Comparison of ENCODE assay signal across 19 mouse cellular contexts in genomic region chr4:144905128-144905527, GRCm38 (mm10). TPM values are rescaled to one million over a fixed set of nuclear protein-coding genes. Genes with fewer than 3 reads are reported as not detected.
DNase-seq lines count a peak whose midpoint lies in the region; ATAC-seq and TF ChIP-seq lines count a peak whose summit lies in the region.
"Had no signal": no experiment of that assay in that cellular context is flagged by ENCODE, and none has a peak within 500 bp of the region (broad histone marks: within the 10 kb centered on the region; RNA-seq: fewer than 3 reads in every experiment).

No protein-coding gene starts in this region.

- ATAC-seq in heart, embryonic 16.5 days (replicated peaks; ENCODE audit: extremely low read depth, insufficient read depth, low FRiP score) = peak; percentile 10; the same call in 1 of the 2 replicates
- ATAC-seq in liver, embryonic 11.5 days (replicated peaks; ENCODE audit: low FRiP score) = no peak
- ATAC-seq in liver, embryonic 12.5 days = no peak
- no peak for ATAC-seq in liver, postnatal 0 days
- ATAC-seq in forebrain, embryonic 14.5 days = no peak
- ATAC-seq: activated CD4-positive, CD25-positive, alpha-beta regulatory T cell, adult 4 months; hindbrain, postnatal 0 days; midbrain, embryonic 13.5 days had no signal

- DNase-seq in heart, embryonic 10.5 days (ENCODE audit: low spot score) = no peak
- DNase-seq in liver, embryonic 11.5 days (ENCODE audit: low spot score) = no peak
- peak; percentile 35 for DNase-seq in ZHBTc4 (ENCODE audit: low read depth, low spot score)
- DNase-seq in liver, postnatal 0 days = no peak
- no peak for DNase-seq in right cerebral cortex, postnatal 4 days
- DNase-seq in forebrain, embryonic 14.5 days (ENCODE audit: low spot score) = no peak
- DNase-seq: adrenal gland, postnatal 25 days; cerebellum, adult 2 months; gastrocnemius, postnatal 10 days; lung, adult 2 months; right cerebral cortex, adult 18-20 months; thymus, postnatal 14 days had no signal

- TF ChIP-seq EP300 in liver, postnatal 0 days (IDR thresholded peaks at IDR 0.05; ENCODE audit: low read depth) = no peak

- H3K4me3 ChIP-seq in heart, embryonic 16.5 days (ENCODE audit: low read length) = no peak overlapping the region
- H3K4me3 ChIP-seq in heart, embryonic 10.5 days = no peak overlapping the region
- no peak overlapping the region for H3K4me3 ChIP-seq in liver, embryonic 11.5 days (ENCODE audit: low read depth, low read length)
- no peak overlapping the region for H3K4me3 ChIP-seq in liver, embryonic 12.5 days
- H3K4me3 ChIP-seq in liver, postnatal 0 days (ENCODE audit: low read depth, low read length) = no peak overlapping the region
- H3K4me3 ChIP-seq in forebrain, embryonic 14.5 days (ENCODE audit: low read depth, low read length) = no peak overlapping the region
- H3K4me3 ChIP-seq: embryonic facial prominence, embryonic 10.5 days; midbrain, embryonic 13.5 days; neural tube, embryonic 13.5 days had no signal

- no peak overlapping the region for H3K27ac ChIP-seq in heart, embryonic 16.5 days (ENCODE audit: low read length)
- H3K27ac ChIP-seq in heart, embryonic 10.5 days = no peak overlapping the region
- 0 out of 2 replicates have a peak overlapping the region, but pooled peaks have one; percentile 6 for H3K27ac ChIP-seq in liver, embryonic 11.5 days (ENCODE audit: low read depth, low read length)
- no peak overlapping the region for H3K27ac ChIP-seq in liver, embryonic 12.5 days
- H3K27ac ChIP-seq in liver, postnatal 0 days (ENCODE audit: low read depth) = peak overlapping the region; percentile 56
- H3K27ac ChIP-seq in forebrain, embryonic 14.5 days (ENCODE audit: low read depth, low read length) = no peak overlapping the region
- H3K27ac ChIP-seq: embryonic facial prominence, embryonic 10.5 days; hindbrain, postnatal 0 days; midbrain, embryonic 13.5 days; neural tube, embryonic 13.5 days had no signal

- H3K4me2 ChIP-seq in heart, embryonic 16.5 days (ENCODE audit: low read depth, low read length) = no peak overlapping the region
- H3K4me2 ChIP-seq in liver, embryonic 11.5 days = no peak overlapping the region
- no peak overlapping the region for H3K4me2 ChIP-seq in liver, embryonic 12.5 days
- no peak overlapping the region for H3K4me2 ChIP-seq in liver, postnatal 0 days (ENCODE audit: low read depth, low read length)
- no peak overlapping the region for H3K4me2 ChIP-seq in forebrain, embryonic 14.5 days (ENCODE audit: low read length)
- H3K4me2 ChIP-seq: midbrain, embryonic 13.5 days; neural tube, embryonic 13.5 days had no signal

- H3K4me1 ChIP-seq in heart, embryonic 16.5 days (ENCODE audit: control insufficient read depth, insufficient read depth, low read length) = peaks cover 32% of the 10 kb centered on the region
- peaks cover 37% of the 10 kb centered on the region for H3K4me1 ChIP-seq in heart, embryonic 10.5 days
- peaks cover 66% of the 10 kb centered on the region for H3K4me1 ChIP-seq in liver, embryonic 11.5 days (replicated peaks; ENCODE audit: control insufficient read depth, insufficient read depth, low read length)
- H3K4me1 ChIP-seq in liver, embryonic 12.5 days = peaks cover 89% of the 10 kb centered on the region
- peaks cover 89% of the 10 kb centered on the region for H3K4me1 ChIP-seq in liver, postnatal 0 days (ENCODE audit: insufficient read depth)
- no peaks in the 10 kb centered on the region for H3K4me1 ChIP-seq in forebrain, embryonic 14.5 days (ENCODE audit: control insufficient read depth, insufficient read depth, low read length)
- H3K4me1 ChIP-seq: midbrain, embryonic 13.5 days had no signal

- no peak overlapping the region for H3K9ac ChIP-seq in heart, embryonic 16.5 days (ENCODE audit: low read length)
- no peak overlapping the region for H3K9ac ChIP-seq in liver, embryonic 11.5 days (ENCODE audit: low read depth, low read length)
- H3K9ac ChIP-seq in liver, embryonic 12.5 days = no peak overlapping the region
- H3K9ac ChIP-seq in liver, postnatal 0 days (replicated peaks) = no peak overlapping the region
- no peak overlapping the region for H3K9ac ChIP-seq in forebrain, embryonic 14.5 days (ENCODE audit: low read length)
- H3K9ac ChIP-seq: midbrain, embryonic 13.5 days; neural tube, embryonic 13.5 days had no signal

- H3K36me3 ChIP-seq in heart, embryonic 16.5 days (ENCODE audit: control insufficient read depth, insufficient read depth) = no peaks in the 10 kb centered on the region
- H3K36me3 ChIP-seq in heart, embryonic 10.5 days = no peaks in the 10 kb centered on the region
- H3K36me3 ChIP-seq in liver, embryonic 11.5 days (ENCODE audit: control insufficient read depth, insufficient read depth, low read length) = no peaks in the 10 kb centered on the region
- H3K36me3 ChIP-seq in liver, embryonic 12.5 days = 0 out of 2 replicates have a peak, but pooled peaks cover 2% of the 10 kb centered on the region
- H3K36me3 ChIP-seq in liver, postnatal 0 days (replicated peaks; ENCODE audit: insufficient read depth, low read length) = peaks cover under 1% of the 10 kb centered on the region; the same call in 1 of the 2 replicates
- no peaks in the 10 kb centered on the region for H3K36me3 ChIP-seq in forebrain, embryonic 14.5 days (ENCODE audit: control insufficient read depth, insufficient read depth, low read length)
- H3K36me3 ChIP-seq: midbrain, embryonic 13.5 days; neural tube, embryonic 13.5 days had no signal

- WGBS in heart, embryonic 16.5 days = 24% methylated on average over 5 of the region's 5 CpGs
- 27% methylated on average over 5 of the region's 5 CpGs for WGBS in heart, embryonic 10.5 days
- 60% methylated on average over 5 of the region's 5 CpGs for WGBS in liver, embryonic 11.5 days
- WGBS in liver, embryonic 12.5 days (ENCODE audit: insufficient replicate concordance) = 54% methylated on average over 5 of the region's 5 CpGs
- 60% methylated on average over 5 of the region's 5 CpGs for WGBS in liver, postnatal 0 days (ENCODE audit: insufficient replicate concordance)
- 60% methylated on average over 5 of the region's 5 CpGs for WGBS in forebrain, embryonic 14.5 days

- no peaks in the 10 kb centered on the region for H3K9me3 ChIP-seq in heart, embryonic 16.5 days (replicated peaks; ENCODE audit: control insufficient read depth, low read length)
- no peaks in the 10 kb centered on the region for H3K9me3 ChIP-seq in heart, embryonic 10.5 days
- H3K9me3 ChIP-seq in liver, embryonic 11.5 days (ENCODE audit: control insufficient read depth, low read length) = no peaks in the 10 kb centered on the region
- no peaks in the 10 kb centered on the region for H3K9me3 ChIP-seq in liver, embryonic 12.5 days (replicated peaks)
- no peaks in the 10 kb centered on the region for H3K9me3 ChIP-seq in liver, postnatal 0 days (ENCODE audit: low read length)
- H3K9me3 ChIP-seq in forebrain, embryonic 14.5 days (replicated peaks; ENCODE audit: control insufficient read depth, low read length) = no peaks in the 10 kb centered on the region
- H3K9me3 ChIP-seq: embryonic facial prominence, embryonic 10.5 days; midbrain, embryonic 13.5 days; neural tube, embryonic 13.5 days had no signal

- H3K27me3 ChIP-seq in heart, embryonic 16.5 days (ENCODE audit: control insufficient read depth, insufficient read depth, low read length) = peaks cover 5% of the 10 kb centered on the region; the same call in 1 of the 2 replicates
- H3K27me3 ChIP-seq in heart, embryonic 10.5 days (ENCODE audit: insufficient read depth, poor library complexity, severe bottlenecking) = peaks cover 82% of the 10 kb centered on the region
- no peaks in the 10 kb centered on the region for H3K27me3 ChIP-seq in liver, embryonic 11.5 days (replicated peaks; ENCODE audit: control insufficient read depth, insufficient read depth, low read length)
- H3K27me3 ChIP-seq in liver, embryonic 12.5 days (replicated peaks) = no peaks in the 10 kb centered on the region
- H3K27me3 ChIP-seq in liver, postnatal 0 days (ENCODE audit: insufficient read depth, low read length) = no peaks in the 10 kb centered on the region
- H3K27me3 ChIP-seq in forebrain, embryonic 14.5 days (replicated peaks; ENCODE audit: control insufficient read depth, insufficient read depth, low read length) = no peaks in the 10 kb centered on the region
- H3K27me3 ChIP-seq: midbrain, embryonic 13.5 days; neural tube, embryonic 13.5 days had no signal

- TF ChIP-seq CTCF in liver, postnatal 0 days (IDR thresholded peaks at IDR 0.05; ENCODE audit: low read depth) = no peak

RNA-seq across cellular contexts. Expression of gene Dhrs3, which starts 12.5 kb away (rescaled TPM):
- polyA plus RNA-seq in heart, embryonic 16.5 days (2015; fragmentation: Nextera tagmentation; extraction: Ambion mirVana) = 36.8 and 37.0 TPM in 2 replicates
- 7.0 and 21.2 TPM in 2 replicates for polyA plus RNA-seq in heart, embryonic 10.5 days (2016; fragmentation: Nextera tagmentation; extraction: Ambion mirVana)
- polyA plus RNA-seq in liver, embryonic 11.5 days (2014; fragmentation: Nextera tagmentation; extraction: Ambion mirVana) = 42.9 and 45.3 TPM in 2 replicates
- 33.9 and 34.9 TPM in 2 replicates for polyA plus RNA-seq in liver, embryonic 12.5 days (2016; fragmentation: Nextera tagmentation; extraction: Ambion mirVana)
- 49.8 and 52.8 TPM in 2 replicates for polyA plus RNA-seq in liver, postnatal 0 days (2015; fragmentation: Nextera tagmentation; extraction: Ambion mirVana)
- polyA plus RNA-seq in forebrain, embryonic 14.5 days (2014; fragmentation: Nextera tagmentation; extraction: Ambion mirVana) = 16.1 and 25.8 TPM in 2 replicates

Comparison
In these comparisons a context has a peak if more than half of its experiments do, and no peak if none do; other contexts are left out.
1. H3K27ac ChIP-seq: peak in liver, embryonic 11.5 days (single experiment) and liver, postnatal 0 days (single experiment); none in heart, embryonic 16.5 days (single experiment), heart, embryonic 10.5 days (single experiment), liver, embryonic 12.5 days (single experiment) and forebrain, embryonic 14.5 days (single experiment).